Mouse (Mus musculus) heart, postnatal 4 days (tissue): ENCODE data around the gene Safb2. TPM values are rescaled to one million over a fixed set of nuclear protein-coding genes. Genes with fewer than 3 reads are reported as not detected.
"Not testable (repeated sequence)": the region's sequence is repeated elsewhere in the genome, so short reads cannot be mapped to it uniquely, and the experiment has no call there.

Experiments used
- DNase-seq: peaks from one replicate; pipeline ENCODE4 v3.0.0; 2021
- total RNA-seq, 2 experiments: library from RNA; stranded (reverse); gene quantifications; 2 replicates each; pipeline ENCODE4 v1.2.3; 2021

Gene Safb2
- 10 to 100 TPM; 69.2 to 70.0 TPM for total RNA-seq

DNA sequence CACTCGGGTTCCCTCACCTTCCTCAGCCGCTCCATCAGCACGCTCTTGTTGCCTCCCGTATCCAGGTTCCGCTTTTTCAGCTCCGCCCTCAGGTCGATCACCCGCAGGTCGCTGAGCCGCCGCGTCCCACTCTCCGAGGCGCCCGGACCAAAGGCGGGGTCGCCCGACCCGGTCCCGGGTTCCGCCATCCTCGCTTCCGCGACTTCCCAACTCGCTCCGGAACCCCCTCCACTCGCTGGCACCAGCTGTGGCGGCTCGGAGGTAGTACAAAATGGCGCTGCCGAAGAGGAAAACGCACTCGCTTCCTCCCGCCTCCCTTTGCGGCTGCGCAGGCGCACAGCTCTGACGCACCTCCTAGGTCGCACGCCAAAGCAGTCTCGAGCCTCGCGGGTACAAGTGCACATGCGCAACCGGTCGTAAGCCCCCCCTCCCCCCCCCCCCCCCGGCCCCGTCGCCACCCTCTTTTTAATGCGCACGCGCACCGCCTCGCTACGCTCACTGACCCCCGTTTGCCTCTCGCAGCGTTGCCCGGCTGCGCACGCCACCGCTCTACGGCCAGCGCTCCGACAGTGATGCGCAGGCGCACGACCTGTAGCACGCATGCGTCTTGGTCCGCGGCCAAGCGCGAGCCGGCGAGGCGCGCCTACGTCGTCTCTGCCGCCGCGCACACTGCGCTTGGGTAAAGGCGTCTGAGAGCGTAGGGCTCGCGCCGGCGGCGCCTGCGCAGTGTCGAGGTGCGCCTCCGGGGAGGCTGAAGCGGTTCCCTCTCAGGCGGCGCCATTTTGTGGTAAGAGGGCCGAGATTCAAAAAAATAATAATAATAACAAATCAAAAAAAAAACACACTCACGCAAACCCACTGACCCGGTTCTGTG is at the start of gene Safb2, which contains the start of gene Safb:
Gene Safb2, minus strand, starts transcription at position 329 of the 874 bp plus-strand sequence.
Gene Safb, plus strand, starts transcription at position 569 of the 874 bp plus-strand sequence.
- peak; percentile 99 for DNase-seq

GRCm38 (mm10) chr17:56634023-56634422 is 49.6 kb upstream of the Safb2 start:
- no peak for DNase-seq

GRCm38 (mm10) chr17:56631807-56632206 is 47.4 kb upstream of the Safb2 start:
- DNase-seq = no peak

DNA sequence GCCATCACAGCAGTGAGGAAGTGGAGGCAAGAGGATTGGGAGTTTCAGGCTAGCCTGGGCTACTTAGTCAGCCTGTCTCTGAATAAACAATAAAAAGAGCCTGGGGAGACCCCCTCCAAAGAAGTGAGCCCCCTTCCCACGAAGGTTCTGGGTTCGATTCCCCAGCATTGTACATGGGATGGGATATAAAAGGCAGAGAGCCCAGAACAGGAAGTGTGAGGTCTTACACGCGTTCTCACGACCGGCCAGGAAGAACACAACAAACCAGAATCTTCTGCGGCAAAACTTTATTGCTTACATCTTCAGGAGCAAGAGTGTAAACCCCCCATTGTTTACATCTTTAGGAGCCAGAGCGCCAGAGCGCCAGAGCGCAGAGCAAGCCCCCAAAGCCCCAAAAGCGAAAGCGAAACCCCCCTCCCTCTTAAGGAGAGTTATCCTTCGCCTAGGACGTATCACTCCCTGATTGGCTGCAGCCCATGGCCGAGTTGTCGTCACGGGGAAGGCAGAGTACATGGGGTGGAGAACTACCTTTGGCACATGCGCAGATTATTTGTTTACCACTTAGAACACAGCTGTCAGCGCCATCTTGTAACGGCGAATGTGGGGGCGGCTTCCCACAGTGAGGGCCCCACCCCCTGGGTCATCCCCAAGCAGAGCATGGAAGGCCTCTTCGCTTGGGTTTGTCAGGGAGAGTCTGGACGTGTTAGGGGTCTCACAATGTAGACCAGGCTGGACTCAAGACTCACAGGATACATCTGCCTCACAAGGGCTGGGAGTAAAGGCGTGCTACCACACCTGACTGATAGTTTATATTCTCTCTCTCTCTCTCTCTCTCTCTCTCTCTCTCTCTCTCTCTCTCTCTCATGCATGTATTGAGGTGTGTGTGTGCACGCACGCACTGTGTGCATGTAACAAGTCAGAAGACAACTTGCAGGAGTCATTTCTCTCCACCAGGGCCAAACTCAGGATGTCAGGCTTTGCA is 45.7 kb upstream of the Safb2 start:
- DNase-seq = not testable (repeated sequence)

DNA sequence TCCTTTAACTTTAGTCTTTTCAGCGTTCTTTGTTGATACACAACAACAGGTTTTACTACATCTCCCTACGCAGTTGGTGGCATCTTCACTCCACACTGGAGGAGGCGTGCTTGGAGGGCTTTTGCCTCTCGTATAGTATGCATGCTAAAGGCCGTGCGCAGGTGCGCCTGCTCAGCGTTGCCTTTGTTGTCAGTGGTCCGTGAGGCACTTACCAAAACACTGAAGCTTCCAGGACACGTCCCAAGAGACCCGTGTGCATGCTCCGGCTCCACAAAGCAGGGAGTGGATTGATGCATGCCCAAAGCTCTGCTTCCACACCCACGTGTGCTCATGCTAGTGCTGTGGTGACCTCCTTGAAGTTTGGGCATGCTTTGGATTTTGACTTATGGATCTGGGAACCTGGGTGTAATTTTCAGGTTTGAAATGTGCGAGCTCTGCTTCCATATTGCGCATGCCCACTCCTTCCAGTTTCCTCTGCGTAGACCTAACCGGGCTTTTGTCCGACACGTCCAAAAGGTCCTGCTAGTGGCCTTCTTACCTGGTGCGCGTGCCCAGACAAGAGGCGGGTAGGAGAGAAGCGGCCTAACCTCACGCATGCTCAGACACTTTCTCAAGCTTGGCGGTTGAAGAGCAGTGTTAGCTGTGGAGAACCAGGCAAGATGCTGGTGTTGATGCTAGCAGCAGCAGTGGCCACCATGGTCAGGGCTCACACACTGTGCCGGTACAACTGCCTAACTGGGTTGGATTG is 43.3 kb upstream of the Safb2 start, which contains the start of gene Catsperd:
Gene Catsperd, plus strand, starts transcription at position 614 of the 748 bp plus-strand sequence.
- DNase-seq = no peak

DNA sequence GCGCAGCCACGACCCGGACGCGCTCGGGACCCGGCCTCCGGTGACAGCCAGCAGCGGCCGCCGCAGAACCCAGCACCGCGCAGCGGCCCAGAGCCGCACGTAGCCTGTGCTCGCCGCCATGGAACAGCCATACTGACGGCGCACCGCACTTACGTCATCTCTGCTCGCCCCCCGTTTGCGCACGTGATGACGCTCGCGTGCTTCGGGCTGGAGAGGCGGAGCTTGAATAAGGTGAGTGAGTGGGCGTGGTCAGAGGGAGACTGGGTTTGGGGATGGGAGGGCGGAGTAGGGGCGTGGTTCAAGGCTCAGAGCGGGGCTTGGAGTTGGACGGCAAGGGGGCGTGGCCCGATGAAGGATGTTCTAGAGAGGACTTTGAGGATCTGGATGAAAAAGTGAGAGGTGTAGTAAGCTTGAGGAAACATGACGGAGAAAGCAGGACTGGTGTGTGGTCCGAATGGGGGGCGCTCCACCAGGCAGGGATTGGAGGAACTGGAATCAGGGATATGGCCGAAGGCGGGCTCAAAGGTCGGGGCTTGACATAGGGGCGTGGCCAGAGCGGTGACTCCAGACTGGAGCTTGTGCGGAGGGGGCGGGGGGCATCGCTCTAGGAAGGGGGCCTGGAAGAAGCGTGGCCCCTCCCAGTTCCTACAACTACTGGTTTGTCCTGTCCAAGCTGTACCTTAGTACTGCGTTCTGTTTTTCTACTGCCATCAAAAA is 42.5 kb upstream of the Safb2 start, which contains the start of gene Lonp1:
Gene Lonp1, minus strand, starts transcription at position 134 of the 717 bp plus-strand sequence.
- DNase-seq = peak; percentile 96

DNA sequence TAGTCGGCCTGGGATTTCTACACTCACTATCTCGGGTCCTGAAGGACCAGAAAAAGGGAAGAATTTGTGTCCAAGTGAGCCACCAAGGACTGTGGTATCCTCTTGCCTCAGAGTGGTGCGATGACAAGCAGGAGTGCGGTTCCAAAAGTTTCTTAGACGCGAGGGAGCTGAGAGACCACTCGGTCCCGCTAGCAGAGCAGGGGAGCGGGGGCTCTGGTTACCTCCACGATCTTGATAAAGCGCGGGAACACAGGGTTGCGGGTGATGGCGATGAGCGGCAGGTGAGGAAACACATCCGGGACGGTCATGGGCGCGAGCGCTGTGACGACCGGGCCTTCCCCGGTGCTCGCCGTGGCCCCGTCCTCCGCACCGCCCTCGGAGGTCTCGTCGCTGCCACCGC is 41.9 kb upstream of the Safb2 start:
- no peak for DNase-seq

GRCm38 (mm10) chr17:56625495-56625894 is 41.1 kb upstream of the Safb2 start:
- DNase-seq = no peak

DNA sequence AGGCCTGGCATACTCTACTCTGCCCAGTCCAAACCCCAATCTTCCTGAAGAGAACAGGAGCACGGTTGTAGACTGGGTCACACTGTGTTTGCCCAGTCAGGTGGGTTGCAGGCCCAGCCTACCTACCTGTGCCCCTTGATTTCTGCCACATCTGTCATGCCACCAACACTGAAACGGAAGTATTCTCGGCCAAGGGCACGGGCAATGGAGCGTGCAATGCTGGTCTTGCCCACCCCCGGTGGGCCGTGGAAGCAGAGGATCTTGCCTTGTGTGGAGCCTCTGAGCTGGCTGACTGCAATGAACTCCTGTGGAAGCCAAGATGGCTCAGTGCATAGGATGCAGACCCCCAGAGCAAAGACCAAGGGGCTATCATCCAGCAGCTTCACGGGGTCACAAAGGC is 33.2 kb upstream of the Safb2 start:
- no peak for DNase-seq

- no peak for DNase-seq
Measured at GRCm38 (mm10) chr17:56616725-56617124, 32.3 kb upstream of the Safb2 start.

DNA sequence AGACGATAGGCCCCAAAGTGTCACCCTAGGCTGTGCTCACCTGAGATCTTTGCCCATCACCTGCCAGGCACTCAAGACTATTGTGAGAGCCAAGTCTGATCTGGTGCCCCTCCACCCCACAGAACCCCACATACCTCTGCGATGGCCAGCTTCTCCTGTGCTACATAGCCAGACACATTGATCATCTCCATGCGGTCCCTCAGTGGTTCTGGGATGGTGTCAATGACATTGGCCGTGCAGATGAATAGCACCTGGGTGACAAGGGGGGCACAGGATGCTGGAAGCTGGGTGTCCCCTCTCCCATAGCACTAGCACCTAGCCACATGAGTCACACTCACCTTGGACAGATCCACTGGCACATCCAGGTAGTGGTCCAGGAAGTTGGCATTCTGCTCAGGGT is 31.4 kb upstream of the Safb2 start:
- DNase-seq = no peak

DNA sequence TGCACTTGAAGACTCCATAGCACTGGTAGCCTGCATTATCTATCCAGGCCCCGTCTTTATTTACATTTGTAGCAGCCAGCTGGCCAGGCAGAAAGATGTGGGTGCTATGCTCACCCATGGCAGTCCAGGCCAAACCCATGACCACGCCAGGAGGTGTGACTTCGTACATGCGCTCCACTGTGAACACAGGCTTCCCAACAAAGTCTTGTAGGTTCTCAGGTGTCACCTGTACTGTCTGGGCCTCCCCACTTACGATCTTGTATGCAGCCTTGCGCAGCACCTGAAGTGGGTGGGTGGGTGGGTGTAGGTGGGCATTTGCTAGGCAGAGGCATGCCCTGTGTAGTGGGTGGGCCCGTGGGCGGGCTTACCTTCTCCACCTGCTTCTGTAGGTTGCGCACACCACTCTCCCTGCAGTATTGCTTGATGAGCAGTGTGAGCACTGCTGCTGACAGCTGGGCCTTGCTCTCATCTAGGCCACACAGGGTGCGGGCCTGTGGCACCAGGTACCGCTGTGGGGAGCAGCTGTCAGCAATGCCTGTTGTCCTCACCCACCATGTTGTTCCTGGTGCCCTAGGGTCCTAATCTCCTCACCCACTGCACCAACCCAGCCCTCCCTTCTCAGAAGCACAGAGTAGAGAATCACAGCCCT is 30.9 kb upstream of the Safb2 start:
- no peak for DNase-seq

DNA sequence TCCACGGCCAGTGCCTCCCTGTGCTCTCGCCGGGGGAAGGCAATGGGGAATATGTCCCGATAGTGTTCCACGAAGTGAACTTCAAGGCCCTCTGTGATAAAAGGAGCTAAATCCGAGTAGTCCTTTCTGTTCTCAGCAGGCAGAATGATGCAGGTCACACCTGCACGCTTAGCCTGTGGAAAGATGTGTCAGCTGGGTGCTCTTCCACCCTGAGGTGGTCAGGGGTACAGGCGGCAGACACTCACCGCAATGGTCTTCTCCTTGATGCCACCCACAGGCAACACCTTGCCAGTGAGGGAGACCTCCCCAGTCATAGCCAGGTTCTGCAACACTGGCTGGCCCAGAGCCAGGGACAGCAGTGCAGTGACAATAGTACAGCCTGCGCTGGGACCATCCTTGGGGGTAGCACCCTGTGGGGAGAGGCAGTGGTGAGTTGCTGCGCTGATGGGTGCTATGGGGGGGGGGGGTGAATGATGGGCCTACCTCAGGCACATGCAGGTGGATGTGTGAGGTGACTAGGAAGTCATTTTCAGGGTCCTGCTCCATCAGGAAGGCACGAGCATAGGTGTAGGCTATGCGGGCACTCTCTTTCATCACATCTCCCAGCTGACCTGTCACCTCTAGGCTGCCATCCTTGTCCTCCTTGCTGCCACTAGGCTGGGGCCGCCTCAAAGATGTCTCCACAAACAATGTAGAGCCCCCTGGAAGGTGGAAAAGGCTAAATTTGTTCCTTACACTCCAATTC is 30.2 kb upstream of the Safb2 start:
- peak; percentile 43 for DNase-seq

- DNase-seq = peak; percentile 50
Measured at GRCm38 (mm10) chr17:56613893-56614292, 29.5 kb upstream of the Safb2 start.

- peak; percentile 98 for DNase-seq
Measured at GRCm38 (mm10) chr17:56613236-56613844, 29.0 kb upstream of the Safb2 start, which contains the start of gene Rpl36. Gene Rpl36, plus strand, starts transcription at chr17:56613416.

- DNase-seq = not testable (repeated sequence)
Measured at GRCm38 (mm10) chr17:56612565-56612939, 28.2 kb upstream of the Safb2 start.

DNA sequence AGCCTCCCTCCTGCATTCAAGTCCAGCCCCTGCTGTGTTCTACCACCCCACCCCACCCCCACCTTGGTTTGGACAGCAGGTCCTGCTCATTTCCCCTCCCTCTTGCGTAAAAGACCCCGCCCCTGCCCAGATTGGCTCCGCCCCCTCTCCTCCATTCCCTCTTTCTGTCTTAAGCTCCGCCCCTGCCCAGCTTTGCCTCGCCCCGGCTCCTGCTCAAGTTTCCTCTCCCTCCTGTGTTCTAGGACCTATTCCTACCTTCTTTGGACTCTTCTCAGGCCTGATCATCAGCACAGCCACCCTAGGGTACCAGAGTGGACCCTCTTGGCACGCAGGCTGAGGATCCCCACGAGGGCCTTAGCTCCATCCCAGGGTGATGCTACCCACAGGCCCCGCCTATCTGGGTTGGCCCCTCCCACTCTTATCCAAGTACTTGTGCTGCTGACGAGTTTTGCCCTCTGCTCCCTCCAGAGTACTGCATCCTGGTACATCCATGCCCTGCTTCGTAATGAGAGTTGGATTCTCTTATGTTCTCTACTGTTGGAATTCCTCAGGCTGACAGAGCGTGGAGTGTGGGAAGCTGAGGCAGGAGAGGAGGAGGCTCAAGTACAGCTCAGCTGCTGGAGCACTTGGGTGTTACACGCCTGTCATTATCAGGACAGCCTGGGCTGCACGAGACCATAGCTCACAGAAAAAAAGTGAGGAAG is 27.6 kb upstream of the Safb2 start:
- DNase-seq = peak; percentile 49

DNA sequence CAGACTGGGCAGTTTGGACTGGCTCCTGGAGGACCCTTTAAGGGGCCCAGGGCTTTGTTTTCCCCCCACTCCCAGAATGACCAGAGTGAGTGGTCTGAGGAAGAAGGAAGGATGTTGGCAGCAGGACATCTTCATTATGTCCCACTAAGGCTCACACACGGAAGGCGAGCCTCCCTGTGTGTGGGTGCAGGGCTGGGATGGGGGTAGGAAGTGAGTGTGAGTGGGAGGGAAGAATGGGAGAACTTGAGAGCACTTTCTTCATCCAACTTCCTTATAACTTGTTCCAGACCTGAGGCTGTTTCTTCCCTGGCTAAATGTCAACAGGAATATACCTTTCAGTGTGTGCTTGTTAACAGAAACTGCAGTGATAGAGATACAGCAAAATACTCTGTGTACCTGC is 26.9 kb upstream of the Safb2 start:
- DNase-seq = no peak
